Mouse (Mus musculus): ENCODE data around the gene Eddm3b. TPM values are rescaled to one million over a fixed set of nuclear protein-coding genes. Genes with fewer than 3 reads are reported as not detected.

The Eddm3b gene
- polyA plus RNA-seq, 2 experiments from 2014 or later = not detected

DNA sequence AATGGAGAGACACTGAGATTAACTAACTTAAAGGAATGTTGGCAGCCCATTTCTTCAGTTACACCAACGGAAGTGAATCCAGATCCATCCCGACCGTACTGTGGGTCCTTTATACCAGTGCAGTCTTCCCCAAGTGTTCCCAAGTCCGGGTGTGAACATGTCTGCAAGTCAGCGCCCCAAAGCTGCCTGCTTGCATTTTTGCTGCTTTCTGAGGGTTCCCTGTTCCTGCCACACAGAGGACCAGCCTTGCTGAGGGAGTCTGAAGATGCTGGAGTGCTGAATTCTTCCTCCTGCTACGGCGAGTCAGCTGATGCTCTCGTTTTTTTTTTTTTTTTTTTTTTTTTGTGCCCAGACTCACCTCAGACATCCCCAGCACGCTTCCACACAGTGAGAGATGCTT lies 19.3 kb upstream of the Eddm3b start:
- no peak for ATAC-seq

DNA sequence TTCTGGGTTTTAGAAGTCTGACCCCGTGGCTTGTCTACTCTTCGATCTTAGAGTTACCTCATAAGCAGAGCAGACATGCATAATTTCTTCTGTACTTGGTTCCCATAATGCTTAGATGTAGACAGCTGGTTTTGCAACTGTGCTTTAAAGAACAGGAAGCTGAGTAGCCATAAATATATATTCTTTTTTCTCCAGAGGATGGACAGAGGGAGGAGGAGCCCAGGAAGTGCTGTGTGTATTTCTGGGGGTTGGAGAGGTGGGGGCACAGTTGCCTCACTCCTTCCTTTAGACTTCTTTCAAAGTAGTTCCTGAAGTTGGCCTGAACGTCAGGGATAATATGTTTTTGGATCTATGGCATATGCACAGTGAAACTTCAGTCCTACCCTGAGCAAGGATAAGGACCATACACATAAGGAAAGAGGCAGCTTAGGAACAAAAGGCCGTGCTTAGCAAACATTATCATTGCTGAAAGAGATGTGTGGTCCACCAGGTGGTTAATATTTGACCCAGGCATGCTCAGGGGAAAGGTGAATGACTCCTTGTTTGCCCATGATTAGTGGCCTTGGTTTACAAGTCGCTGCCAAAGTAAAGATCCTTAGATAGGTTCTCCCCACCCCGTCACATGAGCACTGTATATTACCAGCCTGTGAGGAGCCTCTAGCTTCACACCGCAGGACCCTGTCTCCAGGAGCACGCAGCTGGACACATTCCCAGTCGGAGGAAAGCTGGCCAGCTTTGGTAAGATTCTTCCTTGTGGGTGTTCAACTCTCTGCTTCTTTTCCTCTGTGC lies 18.3 kb upstream of the Eddm3b start:
- no peak for ATAC-seq

GRCm38 (mm10) chr14:51098300-51098699 lies 15.9 kb upstream of the Eddm3b start:
- peak; percentile 53 for ATAC-seq

- no peak for ATAC-seq
Measured at GRCm38 (mm10) chr14:51098921-51099320, 15.3 kb upstream of the Eddm3b start.

DNA sequence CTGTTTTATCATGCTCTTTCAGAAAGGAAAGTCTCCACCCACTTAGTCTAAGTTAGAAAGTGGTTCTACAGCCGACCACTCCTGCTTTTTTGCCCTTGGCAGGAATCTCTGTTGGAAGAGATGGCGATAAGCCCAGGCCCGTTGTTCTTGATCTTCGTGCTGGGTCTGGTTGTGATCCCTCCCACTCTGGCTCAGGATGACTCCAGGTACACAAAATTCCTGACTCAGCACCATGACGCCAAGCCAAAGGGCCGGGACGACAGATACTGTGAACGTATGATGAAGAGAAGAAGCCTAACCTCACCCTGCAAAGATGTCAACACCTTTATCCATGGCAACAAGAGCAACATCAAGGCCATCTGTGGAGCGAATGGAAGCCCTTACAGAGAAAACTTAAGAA lies 12.9 kb upstream of the Eddm3b start:
- no peak for ATAC-seq

- no peak for ATAC-seq
Measured at GRCm38 (mm10) chr14:51103217-51103616, 11.0 kb upstream of the Eddm3b start.

DNA sequence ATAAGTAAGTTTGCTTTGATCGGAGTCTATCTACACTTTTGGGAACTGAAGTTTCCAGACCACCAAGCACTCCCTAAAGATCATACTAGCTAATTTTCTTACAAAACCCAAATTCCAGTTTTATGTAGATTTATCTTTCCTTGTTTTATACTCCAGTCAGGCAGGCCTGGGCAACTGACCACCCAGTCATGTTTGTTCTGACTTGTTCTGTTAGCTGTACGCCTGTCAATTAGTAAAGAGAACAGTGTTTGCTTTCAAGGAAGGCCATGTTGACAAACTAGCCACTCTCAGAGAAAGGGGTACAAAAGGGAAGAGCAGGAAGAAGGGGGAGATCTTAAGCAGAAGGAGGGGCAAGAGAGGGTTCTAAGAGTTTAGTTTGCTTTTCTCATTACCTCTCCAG lies 9.9 kb upstream of the Eddm3b start:
- no peak for ATAC-seq

DNA sequence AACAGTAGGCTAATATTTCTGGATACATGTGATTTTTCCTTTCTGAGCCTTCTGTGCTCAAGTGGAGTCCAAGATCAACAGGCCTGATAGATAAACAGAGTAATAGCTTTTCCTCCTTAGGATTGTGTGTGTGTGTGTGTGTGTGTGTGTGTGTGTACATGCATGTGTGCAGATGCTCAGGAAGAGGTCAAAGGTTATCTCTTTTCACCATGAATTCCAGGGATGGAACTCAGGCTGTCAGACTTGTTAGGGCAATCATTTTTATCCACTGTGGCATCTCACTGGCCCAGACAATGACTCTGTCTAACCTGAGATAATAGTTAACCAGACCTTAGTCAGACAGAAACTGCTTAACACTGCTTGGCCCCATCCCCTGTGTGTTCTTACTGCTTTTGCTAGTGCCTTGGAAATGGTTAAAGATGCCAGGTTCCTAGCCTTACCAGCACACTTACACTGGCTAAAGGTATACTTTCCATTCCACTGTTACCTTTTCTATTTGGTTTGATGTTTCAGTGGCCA lies 7.7 kb upstream of the Eddm3b start:
- ATAC-seq = no peak

DNA sequence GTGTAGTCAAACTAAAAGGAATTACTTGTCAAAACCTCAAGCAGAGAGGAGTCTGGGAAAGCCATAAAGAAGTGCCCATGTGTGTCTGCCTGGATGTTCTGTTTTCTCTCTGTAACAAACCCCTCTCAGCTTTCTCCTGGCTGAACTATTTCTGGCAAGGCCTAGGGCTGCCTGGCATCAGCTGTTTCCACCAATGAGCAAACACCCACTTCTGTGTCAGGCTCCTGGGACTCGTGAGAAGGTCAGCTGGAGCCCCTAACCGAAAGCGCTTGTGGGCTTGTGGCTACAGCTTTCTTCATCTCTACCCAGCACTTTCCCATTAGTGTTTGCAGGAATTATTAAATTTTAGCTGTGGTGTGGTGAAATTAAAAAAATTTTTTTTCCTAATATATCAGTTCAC lies 2.3 kb upstream of the Eddm3b start:
- no peak for ATAC-seq

DNA sequence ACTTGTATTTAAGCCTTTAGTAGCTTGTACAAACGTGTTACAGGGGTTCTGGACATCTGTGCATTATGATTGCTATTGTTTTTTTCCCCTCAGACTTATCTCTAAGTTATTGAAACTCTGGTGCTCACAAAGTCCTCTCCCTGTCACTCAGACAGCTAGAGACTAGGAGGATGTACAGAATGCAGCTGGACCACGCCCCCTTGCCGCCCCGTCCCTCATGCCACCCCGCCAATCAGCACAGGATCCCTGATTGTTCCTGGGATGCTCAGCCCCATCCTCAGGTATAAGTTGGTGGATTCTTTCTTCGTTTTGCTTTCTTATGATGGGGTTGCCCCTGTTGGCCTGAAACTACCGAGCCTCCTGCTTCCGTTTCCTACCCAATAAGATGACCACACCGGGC lies 750 bp upstream of the Eddm3b start:
- no peak for ATAC-seq

DNA sequence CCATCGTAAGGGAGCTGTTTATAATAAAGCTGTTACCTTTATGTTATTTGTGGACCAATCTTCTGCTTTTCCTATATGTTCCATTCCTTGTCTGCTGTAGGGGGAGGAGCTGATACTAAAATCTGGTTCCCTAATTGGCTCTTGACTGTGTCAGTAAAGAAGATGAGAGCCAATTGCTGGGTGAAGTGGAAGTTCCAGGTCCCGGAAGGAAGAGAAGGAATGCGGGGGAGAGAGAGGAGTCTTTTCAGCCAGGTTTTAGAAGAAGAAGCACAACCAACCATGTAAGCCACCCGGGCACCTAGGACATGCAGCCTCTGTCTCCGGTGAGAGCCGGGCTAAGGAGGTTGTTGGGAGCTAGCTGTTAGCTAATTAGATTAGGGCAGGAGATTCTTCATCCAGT lies 11.5 kb downstream of the Eddm3b start:
- no peak for ATAC-seq

GRCm38 (mm10) chr14:51127648-51128258 lies 13.5 kb downstream of the Eddm3b start:
- no peak for ATAC-seq

GRCm38 (mm10) chr14:51128775-51129623 lies 14.8 kb downstream of the Eddm3b start:
- ATAC-seq = no peak

- ATAC-seq = no peak
Measured at GRCm38 (mm10) chr14:51129624-51129975, 15.4 kb downstream of the Eddm3b start.

DNA sequence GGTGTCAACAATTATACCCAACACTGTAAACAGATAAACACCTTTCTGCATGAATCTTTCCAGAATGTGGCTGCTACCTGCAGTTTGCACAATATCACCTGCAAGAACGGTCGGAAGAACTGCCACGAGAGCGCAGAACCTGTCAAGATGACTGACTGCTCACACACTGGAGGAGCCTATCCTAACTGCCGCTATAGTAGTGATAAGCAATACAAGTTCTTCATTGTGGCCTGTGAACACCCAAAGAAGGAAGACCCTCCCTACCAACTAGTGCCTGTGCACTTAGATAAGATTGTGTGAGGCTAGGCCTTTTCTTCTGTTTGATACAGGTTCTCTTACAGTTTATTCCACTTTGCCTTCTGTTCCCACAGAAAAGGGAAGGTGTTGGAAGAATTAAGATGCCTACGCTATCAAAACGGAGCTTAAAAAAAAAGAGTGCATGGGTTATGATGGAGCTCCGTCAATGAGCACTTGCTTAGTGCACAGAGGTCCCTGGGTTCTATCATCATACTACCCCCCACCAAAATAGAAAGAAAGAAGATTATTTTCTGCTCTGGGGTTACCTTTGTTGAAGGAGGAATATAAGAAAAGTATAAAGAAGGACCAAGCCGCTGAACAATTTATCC lies 16.2 kb downstream of the Eddm3b start:
- no peak for ATAC-seq

GRCm38 (mm10) chr14:51131086-51131815 lies 17.0 kb downstream of the Eddm3b start:
- no peak for ATAC-seq

GRCm38 (mm10) chr14:51132372-51132771 lies 18.1 kb downstream of the Eddm3b start:
- no peak for ATAC-seq

DNA sequence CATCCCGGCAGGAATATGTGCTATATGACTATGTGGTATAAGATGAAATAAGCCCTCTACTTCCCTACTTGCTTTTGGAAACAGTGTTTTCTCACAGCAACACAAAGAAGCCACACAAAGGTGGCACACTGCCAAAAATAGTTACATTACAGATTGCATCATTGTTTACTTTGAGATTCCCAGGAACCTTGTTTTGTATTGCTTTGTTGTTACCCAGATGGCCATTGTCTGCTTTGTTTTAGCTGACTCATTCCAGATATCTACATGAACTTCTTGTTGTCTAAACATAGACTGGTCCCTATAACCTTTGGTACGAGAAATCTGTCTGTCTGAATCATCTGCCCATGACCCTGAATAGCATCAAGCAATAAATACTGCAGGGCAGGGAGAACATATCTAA lies 26.1 kb downstream of the Eddm3b start:
- ATAC-seq = no peak

- no peak for ATAC-seq
Measured at GRCm38 (mm10) chr14:51142119-51142518, 27.9 kb downstream of the Eddm3b start.

DNA sequence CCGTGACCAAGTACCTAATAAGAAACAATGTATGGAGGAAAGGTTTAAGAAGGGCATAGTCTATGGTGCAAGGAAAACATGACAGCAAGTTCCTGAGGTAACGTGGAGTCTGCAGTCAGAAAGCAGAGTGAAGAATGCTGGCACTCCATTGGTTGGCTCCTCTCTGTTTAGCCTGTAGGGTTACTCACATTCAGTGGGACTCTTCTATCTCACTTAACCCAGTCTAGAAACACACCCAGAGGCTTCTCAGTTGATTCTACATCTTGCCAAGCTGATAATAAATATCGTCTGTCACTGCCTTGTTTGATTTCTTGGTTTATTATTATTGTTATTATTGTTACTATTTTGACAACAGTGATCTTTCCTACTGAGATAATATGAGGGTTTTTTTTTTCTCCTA lies 28.3 kb downstream of the Eddm3b start:
- ATAC-seq = no peak

- no peak for ATAC-seq
Measured at GRCm38 (mm10) chr14:51143287-51143686, 29.1 kb downstream of the Eddm3b start.

- no peak for ATAC-seq
Measured at GRCm38 (mm10) chr14:51143937-51144336, 29.7 kb downstream of the Eddm3b start.
